Mouse (Mus musculus): Measurements from ENCODE around the gene Cntnap5a. TPM values are rescaled to one million over a fixed set of nuclear protein-coding genes. Genes with fewer than 3 reads are reported as not detected.
A peak's percentile ranks its signal among the peaks of the same experiment; 100 is the strongest.

The Cntnap5a gene
- polyA plus RNA-seq, 1 experiment, result 5.8 TPM

DNA sequence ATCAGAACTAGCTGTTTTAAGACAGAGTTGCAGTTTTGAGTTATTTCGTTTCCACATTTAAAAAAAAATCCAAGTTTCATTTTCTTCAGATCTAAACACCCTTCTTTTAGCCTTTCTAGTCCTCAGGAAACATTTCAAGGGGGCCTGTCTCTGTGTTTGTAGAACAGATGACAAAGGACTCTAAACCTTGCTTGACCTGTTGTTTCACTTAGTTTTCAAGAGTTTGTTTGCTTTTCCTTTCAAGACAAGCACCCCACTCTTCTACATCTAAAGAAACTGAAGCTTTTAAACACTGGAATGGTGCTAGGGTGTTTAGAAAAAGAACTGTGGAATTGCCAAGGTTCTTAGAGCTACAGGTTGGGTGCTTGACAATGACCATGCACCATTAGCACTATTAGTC, 233.8 kb downstream of the Cntnap5a start:
- TF ChIP-seq CTCF (IDR thresholded peaks at IDR 0.05; ENCODE audit: borderline replicate concordance, extremely low read depth, insufficient read depth, insufficient read length), result no peak
- no peak for TF ChIP-seq POLR2A (IDR thresholded peaks at IDR 0.05; ENCODE audit: borderline replicate concordance, extremely low read depth, insufficient read depth, insufficient read length, poor library complexity, severe bottlenecking)
- DNase-seq (ENCODE audit: low read depth), result no peak

DNA sequence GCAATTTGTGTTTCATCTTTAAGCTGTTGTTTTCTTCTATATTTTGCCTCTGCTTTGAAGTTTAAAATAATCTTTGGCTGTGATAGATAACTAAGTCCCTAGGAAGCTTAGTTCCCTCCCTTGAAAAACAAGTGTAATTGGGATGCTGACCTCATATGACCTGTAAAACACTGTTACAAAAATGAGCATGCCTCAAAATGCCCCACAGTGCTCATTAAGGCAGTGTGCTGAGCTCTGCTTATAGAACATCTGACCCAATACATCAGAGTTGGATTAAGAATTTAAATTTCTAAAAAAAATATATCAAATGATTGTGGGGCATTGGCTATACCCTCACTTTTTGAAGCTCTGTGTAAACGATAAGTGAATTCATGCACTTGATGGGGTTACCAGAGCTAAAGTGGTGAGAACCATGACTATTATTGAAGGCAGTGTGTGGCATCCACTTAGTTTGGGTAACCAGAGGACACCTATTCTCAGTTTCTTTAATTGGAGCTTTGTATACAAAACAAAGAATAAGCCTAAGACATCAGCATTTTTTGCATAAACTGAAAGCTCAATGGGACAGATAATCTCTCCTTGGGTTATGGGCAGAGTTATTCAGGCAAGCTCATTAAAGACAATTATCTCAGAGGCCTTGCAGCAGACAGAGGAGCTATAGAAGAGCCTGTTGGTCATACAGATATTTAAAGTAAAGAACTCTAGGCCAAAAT, 241.6 kb downstream of the Cntnap5a start:
- no peak for TF ChIP-seq POLR2A (IDR thresholded peaks at IDR 0.05; ENCODE audit: borderline replicate concordance, extremely low read depth, insufficient read depth, insufficient read length, poor library complexity, severe bottlenecking)
- TF ChIP-seq CTCF (IDR thresholded peaks at IDR 0.05; ENCODE audit: borderline replicate concordance, extremely low read depth, insufficient read depth, insufficient read length), result no peak
- peak; percentile 6 for DNase-seq (ENCODE audit: low read depth)

DNA sequence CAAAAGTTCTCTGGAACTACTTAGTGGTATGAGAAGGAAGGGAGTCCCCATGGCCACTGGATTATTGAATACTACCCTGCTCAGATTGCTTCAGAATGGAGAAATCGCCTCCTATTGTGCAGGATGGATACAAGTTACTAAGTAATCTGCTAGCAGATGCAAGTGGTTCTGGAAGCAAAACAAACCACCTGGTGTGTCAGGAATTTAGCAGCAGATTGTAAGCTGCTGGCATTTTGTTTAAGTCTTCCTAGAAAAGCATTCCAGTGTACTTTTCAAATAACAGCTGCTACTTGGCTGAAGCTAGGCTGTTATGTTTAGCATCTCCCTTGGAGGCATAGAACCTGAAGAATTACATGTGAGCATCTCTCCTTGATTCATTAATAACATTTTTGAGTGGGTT, 247.5 kb downstream of the Cntnap5a start:
- no peak for TF ChIP-seq POLR2A (IDR thresholded peaks at IDR 0.05; ENCODE audit: borderline replicate concordance, extremely low read depth, insufficient read depth, insufficient read length, poor library complexity, severe bottlenecking)
- TF ChIP-seq CTCF (IDR thresholded peaks at IDR 0.05; ENCODE audit: borderline replicate concordance, extremely low read depth, insufficient read depth, insufficient read length), result no peak
- DNase-seq (ENCODE audit: low read depth), result peak; percentile 55

DNA sequence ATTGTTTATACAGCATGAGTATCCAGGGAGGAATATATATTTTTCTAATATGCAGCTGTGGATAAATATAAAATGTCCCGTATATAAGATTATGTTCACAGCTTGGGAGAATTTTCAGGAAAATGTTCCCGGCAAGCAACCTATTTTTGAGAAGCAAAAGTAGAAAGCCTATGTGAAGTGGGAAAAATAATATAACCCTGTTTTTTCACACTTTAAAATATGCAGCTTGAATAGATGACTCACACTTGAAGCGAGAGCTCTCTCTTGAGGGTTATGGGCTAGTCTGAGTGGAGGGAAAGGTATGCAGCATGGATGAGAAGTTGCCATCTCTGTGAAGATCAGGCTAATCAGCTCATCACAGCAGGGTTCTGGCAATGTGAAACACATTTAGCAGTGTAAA, 261.3 kb downstream of the Cntnap5a start:
- no peak for TF ChIP-seq POLR2A (IDR thresholded peaks at IDR 0.05; ENCODE audit: borderline replicate concordance, extremely low read depth, insufficient read depth, insufficient read length, poor library complexity, severe bottlenecking)
- no peak for TF ChIP-seq CTCF (IDR thresholded peaks at IDR 0.05; ENCODE audit: borderline replicate concordance, extremely low read depth, insufficient read depth, insufficient read length)
- DNase-seq (ENCODE audit: low read depth), result no peak

DNA sequence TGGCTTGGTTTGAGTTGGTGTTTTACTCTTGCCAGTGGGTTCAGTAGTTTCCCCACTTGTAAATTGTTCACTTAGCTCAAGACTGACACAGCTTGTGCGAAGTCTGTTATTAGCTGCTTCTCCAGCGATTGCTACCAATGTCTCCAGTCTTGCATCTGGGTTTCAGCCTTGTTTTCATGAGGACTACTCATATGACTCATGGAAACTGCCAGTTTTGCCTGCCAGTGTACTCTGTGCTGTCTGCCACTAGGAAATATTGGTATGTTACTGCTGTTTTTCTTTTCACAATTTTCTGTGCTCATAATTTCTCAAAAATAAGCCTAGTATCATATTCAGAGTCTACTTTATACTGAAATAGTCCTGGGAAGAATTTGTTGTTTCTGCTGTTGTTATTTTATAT, 272.0 kb downstream of the Cntnap5a start:
- peak; percentile 11 for DNase-seq (ENCODE audit: low read depth)
- no peak for TF ChIP-seq POLR2A (IDR thresholded peaks at IDR 0.05; ENCODE audit: borderline replicate concordance, extremely low read depth, insufficient read depth, insufficient read length, poor library complexity, severe bottlenecking)
- no peak for TF ChIP-seq CTCF (IDR thresholded peaks at IDR 0.05; ENCODE audit: borderline replicate concordance, extremely low read depth, insufficient read depth, insufficient read length)

DNA sequence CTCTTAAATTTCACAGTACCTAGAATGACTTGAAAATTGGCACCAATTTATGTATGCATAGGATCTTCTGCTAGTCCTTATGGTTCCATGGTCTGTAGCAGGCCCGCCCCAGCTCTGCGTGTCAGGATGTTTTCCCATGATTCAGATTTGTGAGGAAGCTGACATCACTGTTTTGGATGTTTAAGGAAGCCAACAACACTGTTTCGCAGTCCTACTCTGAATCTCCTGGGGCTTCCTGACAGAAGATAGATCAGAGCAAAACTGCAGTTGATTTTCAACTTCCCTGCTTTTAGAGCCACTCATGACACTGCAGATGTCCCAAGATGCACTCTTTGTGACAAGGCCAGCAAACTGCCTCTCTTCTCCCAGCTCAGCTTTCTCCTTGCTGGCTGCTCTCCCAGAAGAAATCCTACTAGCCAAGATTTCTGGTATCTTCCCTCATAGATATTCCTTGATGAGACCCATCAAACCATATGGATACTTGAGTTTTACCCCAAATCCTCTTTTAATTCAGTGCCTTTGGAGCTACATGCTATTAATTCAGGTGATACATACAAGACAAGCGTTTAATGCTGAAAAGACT, 280.5 kb downstream of the Cntnap5a start:
- DNase-seq (ENCODE audit: low read depth), result peak; percentile 54
- TF ChIP-seq CTCF (IDR thresholded peaks at IDR 0.05; ENCODE audit: borderline replicate concordance, extremely low read depth, insufficient read depth, insufficient read length) (no peak), POLR2A (IDR thresholded peaks at IDR 0.05; ENCODE audit: borderline replicate concordance, extremely low read depth, insufficient read depth, insufficient read length, poor library complexity, severe bottlenecking) (no peak)

DNA sequence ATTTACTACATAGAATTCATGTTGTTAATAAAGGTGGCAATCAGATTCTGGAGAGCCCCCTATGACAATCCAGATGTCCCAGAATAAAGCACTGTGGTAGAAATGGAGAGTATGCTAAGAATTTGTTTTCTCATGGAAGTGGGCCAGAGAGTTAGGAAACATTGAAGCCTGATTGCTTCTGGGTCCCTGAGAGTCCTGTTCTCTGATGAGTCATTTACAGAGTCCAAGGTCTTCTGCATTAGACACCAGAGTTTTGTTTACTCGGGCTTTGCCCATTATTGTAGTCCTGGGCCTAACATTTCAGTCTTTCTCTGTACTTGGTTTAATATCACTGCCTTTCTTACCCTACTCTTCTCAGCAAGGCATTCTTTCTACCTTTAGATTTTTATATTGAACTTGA, 305.6 kb downstream of the Cntnap5a start:
- DNase-seq (ENCODE audit: low read depth), result no peak
- no peak for TF ChIP-seq CTCF (IDR thresholded peaks at IDR 0.05; ENCODE audit: borderline replicate concordance, extremely low read depth, insufficient read depth, insufficient read length)
- no peak for TF ChIP-seq POLR2A (IDR thresholded peaks at IDR 0.05; ENCODE audit: borderline replicate concordance, extremely low read depth, insufficient read depth, insufficient read length, poor library complexity, severe bottlenecking)

DNA sequence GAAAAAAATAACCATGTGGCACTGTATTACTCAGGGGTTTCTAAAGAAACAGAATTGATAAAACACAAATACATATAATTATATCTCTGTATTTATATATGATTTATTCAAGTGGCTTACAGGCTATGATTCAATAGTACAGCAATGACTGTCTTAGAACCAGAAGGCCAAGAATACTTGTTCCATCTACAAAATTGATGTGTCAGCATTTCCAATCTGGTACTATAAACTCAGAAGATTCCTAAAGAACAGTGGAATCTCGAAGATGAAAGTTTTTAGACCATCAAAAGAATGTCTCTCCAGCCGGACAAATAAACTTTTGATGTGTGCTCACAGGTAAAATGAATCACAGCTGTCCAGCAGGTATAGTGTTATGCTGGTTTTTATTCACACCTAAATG, 331.2 kb downstream of the Cntnap5a start:
- no peak for DNase-seq (ENCODE audit: low read depth)
- no peak for TF ChIP-seq POLR2A (IDR thresholded peaks at IDR 0.05; ENCODE audit: borderline replicate concordance, extremely low read depth, insufficient read depth, insufficient read length, poor library complexity, severe bottlenecking)
- TF ChIP-seq CTCF (IDR thresholded peaks at IDR 0.05; ENCODE audit: borderline replicate concordance, extremely low read depth, insufficient read depth, insufficient read length), result no peak

DNA sequence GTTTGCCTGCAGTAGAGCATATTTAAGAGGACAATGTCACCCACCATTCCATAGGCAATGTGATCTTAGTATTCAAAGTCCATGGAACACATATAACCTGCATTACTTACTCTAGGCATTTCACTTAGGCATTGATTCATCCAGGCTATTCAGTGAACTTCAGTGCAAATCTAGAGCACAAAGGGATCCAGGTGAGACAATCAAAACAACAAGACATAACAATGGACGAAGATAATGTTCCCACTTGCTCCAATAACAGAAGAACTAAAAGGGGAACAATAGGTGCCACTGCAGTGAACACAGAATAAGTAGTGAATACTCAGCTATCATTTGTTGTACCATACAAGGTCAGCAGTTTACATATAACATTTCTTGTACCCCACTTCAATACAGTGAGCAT, 345.1 kb downstream of the Cntnap5a start:
- no peak for DNase-seq (ENCODE audit: low read depth)
- no peak for TF ChIP-seq POLR2A (IDR thresholded peaks at IDR 0.05; ENCODE audit: borderline replicate concordance, extremely low read depth, insufficient read depth, insufficient read length, poor library complexity, severe bottlenecking)
- no peak for TF ChIP-seq CTCF (IDR thresholded peaks at IDR 0.05; ENCODE audit: borderline replicate concordance, extremely low read depth, insufficient read depth, insufficient read length)

DNA sequence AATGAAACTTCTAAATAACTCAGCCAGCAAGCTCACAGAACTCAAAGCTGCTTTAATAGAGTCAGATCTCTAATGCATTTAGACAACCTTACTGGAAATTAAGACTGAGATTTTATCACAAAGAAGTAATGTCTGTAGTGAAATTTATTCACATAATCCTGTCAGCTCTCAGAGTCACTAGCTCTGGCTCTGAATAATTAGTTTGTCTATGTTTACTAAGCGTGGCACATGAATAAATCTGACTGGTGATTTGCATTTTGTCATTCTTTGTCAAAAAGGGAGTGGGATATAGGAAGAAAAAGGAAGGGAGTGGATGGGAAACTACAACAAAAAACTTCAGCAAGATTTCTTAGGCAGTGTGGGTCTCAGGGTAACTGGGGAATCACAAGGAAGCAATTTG, 351.3 kb downstream of the Cntnap5a start:
- TF ChIP-seq POLR2A (IDR thresholded peaks at IDR 0.05; ENCODE audit: borderline replicate concordance, extremely low read depth, insufficient read depth, insufficient read length, poor library complexity, severe bottlenecking) (no peak), CTCF (IDR thresholded peaks at IDR 0.05; ENCODE audit: borderline replicate concordance, extremely low read depth, insufficient read depth, insufficient read length) (no peak)
- DNase-seq (ENCODE audit: low read depth), result peak; percentile 53

DNA sequence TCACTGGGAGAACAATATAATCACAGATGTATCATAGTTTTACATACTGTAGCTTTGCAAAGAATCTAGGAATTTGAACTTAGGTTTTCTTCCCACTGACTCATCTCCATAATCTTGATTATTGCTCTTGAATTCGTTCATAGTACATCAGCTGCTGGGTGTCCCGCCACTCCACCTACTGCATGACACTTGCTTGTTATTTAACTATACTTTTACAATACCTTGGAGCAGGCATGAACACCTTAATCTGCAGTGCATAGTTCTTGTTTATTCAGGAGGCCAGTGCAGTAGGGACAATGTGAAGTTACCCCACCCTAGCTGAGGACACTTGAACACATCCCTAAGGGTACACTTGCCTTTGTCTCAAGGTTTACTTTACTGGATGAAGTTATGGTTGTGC, 352.3 kb downstream of the Cntnap5a start:
- no peak for DNase-seq (ENCODE audit: low read depth)
- no peak for TF ChIP-seq CTCF (IDR thresholded peaks at IDR 0.05; ENCODE audit: borderline replicate concordance, extremely low read depth, insufficient read depth, insufficient read length)
- no peak for TF ChIP-seq POLR2A (IDR thresholded peaks at IDR 0.05; ENCODE audit: borderline replicate concordance, extremely low read depth, insufficient read depth, insufficient read length, poor library complexity, severe bottlenecking)

DNA sequence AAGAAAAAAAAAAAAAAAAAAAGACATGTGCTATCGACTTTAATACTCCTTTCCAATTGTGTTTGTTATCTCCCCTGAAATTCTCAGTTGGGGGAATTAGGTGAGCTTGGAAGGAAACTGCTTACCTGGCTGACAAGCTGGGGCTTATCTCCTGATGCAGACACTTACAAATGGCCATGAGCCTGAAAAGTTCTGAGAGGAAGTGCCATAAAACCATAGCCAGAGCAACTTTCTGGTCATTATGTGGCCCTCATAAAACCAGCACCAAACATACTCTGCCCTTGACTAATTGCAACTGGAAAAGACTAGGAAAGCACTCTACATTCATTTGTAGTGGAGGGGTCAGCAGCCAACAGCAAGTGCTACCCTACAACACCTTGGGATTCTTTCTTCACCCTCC, 359.5 kb downstream of the Cntnap5a start:
- no peak for DNase-seq (ENCODE audit: low read depth)
- TF ChIP-seq CTCF (IDR thresholded peaks at IDR 0.05; ENCODE audit: borderline replicate concordance, extremely low read depth, insufficient read depth, insufficient read length), result no peak
- no peak for TF ChIP-seq POLR2A (IDR thresholded peaks at IDR 0.05; ENCODE audit: borderline replicate concordance, extremely low read depth, insufficient read depth, insufficient read length, poor library complexity, severe bottlenecking)
